Mouse (Mus musculus) liver, adult 2 months (tissue): ENCODE measurements around the gene Gm11634. TPM values are rescaled to one million over a fixed set of nuclear protein-coding genes. Genes with fewer than 3 reads are reported as not detected.

Experiments
- DNase-seq: peaks from one replicate; pipeline ENCODE4 v3.0.0-alpha.2; 2011; ENCODE audit warnings: low read depth, low spot score; ENCODE audit errors: extremely low read depth
- H3K27ac ChIP-seq: fragments of 200-500 bp; replicated peaks from 2 replicates; pipeline ENCODE4 v1.5.1; 2012; ENCODE audit warnings: low read depth, mild to moderate bottlenecking, control low read depth, inconsistent platforms, low read length; ENCODE audit not compliant: insufficient read depth
- H3K27me3 ChIP-seq: fragments of 200-500 bp; 2 replicates; pipeline ENCODE4 v1.6.1; 2012; ENCODE audit warnings: mild to moderate bottlenecking, moderate library complexity, low read length, inconsistent platforms; ENCODE audit not compliant: control insufficient read depth, insufficient read depth
- H3K36me3 ChIP-seq: fragments of 200-500 bp; 2 replicates; pipeline ENCODE4 v1.6.1; 2012; ENCODE audit warnings: low read length, inconsistent platforms; ENCODE audit not compliant: control insufficient read depth, insufficient read depth
- H3K4me1 ChIP-seq: fragments of 200-500 bp; 2 replicates; pipeline ENCODE4 v1.6.1; 2011; ENCODE audit warnings: low read length; ENCODE audit not compliant: control insufficient read depth, insufficient read depth
- H3K4me3 ChIP-seq: fragments of 200-500 bp; 2 replicates; pipeline ENCODE4 v1.5.1; 2011; ENCODE audit warnings: low read depth, mild to moderate bottlenecking, control low read depth, low read length, moderate library complexity; ENCODE audit not compliant: insufficient read depth
- H3K79me2 ChIP-seq: fragments of 200-500 bp; 2 replicates; pipeline ENCODE4 v1.6.1; 2012; ENCODE audit warnings: inconsistent platforms, mild to moderate bottlenecking, low read length, moderate library complexity; ENCODE audit not compliant: control insufficient read depth, insufficient read depth
- H3K9ac ChIP-seq: fragments of 200-500 bp; 2 replicates; pipeline ENCODE4 v1.6.1; 2012; ENCODE audit warnings: low read depth, mild to moderate bottlenecking, control low read depth, inconsistent platforms, low read length
- CTCF ChIP-seq: fragments of 200-500 bp; IDR thresholded peaks from 2 replicates; pipeline ENCODE4 v1.5.1; 2011; ENCODE audit warnings: low read depth, low read length, control low read depth
- POLR2A ChIP-seq: fragments of 200-500 bp; IDR thresholded peaks from 2 replicates; pipeline ENCODE4 v1.6.1; 2011; ENCODE audit warnings: low read length, control low read depth; ENCODE audit not compliant: insufficient read depth; ENCODE audit errors: extremely low read depth
- WGBS: fragments of 180-500 bp; shearing (Covaris S2); methylation state at CpG from one replicate; pipeline ENCODE4 v1.1.7; 2018; 5-methylcytosine and 5-hydroxymethylcytosine counted together
- polyA plus RNA-seq: library from polyadenylated mRNA; depleted of rRNA; stranded (reverse); fragments of >200 nt; gene quantifications from 2 replicates; pipeline ENCODE4 v1.2.3, GENCODE M21; 2012
- total RNA-seq: library from RNA; depleted of rRNA; stranded (reverse); fragments of >200 nt; gene quantifications from 2 replicates; pipeline ENCODE4 v1.2.3, GENCODE M21; 2014

The Gm11634 gene
- total and polyA plus RNA-seq, 2 experiments, result not detected

DNA sequence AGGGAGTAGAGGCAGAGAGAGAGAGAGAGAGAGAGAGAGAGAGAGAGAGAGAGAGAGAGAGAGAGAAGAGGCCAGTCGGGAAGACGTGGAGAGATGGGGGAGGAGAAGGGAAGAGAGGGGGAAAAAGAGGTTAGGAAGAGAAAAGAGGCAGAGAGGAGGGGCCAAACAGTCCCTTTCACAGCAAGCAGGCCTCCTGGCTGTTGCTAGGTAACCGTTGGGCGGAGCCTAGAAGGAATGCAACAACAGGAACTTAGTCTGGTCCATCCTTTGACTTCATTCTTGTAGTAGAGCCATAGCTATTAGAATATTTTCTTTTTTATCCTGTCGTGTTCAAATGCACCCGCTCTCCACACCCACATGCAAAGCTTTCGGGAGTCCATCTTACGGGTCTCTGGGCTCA is 18.8 kb upstream of the Gm11634 start:
- 23% methylated on average over 8 of the region's 8 CpGs for WGBS
- H3K9ac ChIP-seq, result no peak overlapping the region
- H3K36me3 ChIP-seq, result no peaks in the 10 kb centered on the region
- peaks cover 3% of the 10 kb centered on the region; the same call in 1 of the 2 replicates for H3K27me3 ChIP-seq
- DNase-seq, result no peak
- no peak overlapping the region for H3K27ac ChIP-seq
- 0 out of 2 replicates have a peak, but pooled peaks cover 2% of the 10 kb centered on the region for H3K4me1 ChIP-seq
- H3K4me3 ChIP-seq, result no peak overlapping the region
- no peak for TF ChIP-seq CTCF
- TF ChIP-seq POLR2A, result no peak
- no peaks in the 10 kb centered on the region for H3K79me2 ChIP-seq

DNA sequence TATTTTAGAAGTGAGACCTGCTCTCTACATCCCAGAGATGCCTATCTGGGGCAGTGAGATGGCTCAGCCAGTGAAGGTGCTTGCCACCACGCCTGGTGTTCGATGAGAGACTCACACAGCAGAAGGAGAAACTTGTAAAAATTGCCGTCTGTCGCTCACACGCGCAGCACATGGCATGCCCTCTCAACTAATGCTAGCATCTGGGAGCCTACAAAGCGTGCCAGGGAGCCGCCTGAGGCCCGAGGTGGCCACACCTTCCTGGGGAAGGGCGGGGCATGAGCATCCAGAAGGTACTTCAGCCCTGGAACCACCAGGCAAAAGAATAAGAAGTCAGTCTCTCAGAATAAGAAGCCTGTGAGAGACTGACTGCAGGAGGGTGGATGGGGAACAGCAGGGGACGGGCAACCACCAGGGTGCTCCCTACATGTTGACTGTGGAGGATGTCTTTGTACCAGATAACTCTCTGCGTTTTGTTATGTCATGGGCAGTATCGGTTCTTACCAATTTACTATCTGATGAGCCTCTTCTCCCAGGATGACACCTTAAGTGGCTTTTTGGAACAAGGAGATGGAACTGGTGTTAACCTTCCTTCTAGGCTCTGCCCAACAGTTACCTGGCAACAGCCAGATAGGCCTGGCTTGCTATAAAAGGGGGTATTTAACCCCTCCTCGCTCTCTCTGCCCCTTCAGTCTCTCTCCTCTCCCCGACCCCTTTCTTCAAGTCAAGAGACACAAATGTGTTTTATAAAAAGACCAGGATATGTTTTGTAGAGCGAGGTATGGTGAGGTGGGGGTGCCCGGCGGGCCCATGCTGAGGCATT is 18.1 kb upstream of the Gm11634 start:
- WGBS, result 34% methylated on average over 18 of the region's 18 CpGs

DNA sequence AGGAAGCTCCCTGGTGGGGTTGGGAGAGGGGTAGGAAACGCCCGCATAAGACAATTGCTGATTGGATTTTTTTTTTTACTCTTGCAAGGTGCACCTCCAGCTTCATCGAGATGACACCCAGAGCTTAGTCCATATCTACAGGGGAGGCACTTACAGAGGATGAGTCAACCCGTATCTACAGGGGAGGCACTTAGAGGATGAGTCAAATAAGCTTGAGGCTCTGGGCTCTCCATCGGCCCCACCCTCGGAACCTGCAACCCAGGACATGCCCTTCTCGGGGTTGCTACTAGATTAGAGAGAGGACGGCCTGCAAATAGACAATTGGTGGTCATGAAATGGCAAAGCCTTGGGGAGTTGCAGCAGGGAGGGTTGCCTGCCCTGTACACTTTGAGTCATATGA is 17.0 kb upstream of the Gm11634 start:
- no peak for TF ChIP-seq CTCF
- no peak for TF ChIP-seq POLR2A
- Histone ChIP-seq H3K9ac (no peak overlapping the region), H3K4me3 (no peak overlapping the region), H3K27ac (no peak overlapping the region), H3K27me3 (peaks cover 3% of the 10 kb centered on the region; the same call in 1 of the 2 replicates), H3K4me1 (no peaks in the 10 kb centered on the region), H3K36me3 (no peaks in the 10 kb centered on the region), H3K79me2 (no peaks in the 10 kb centered on the region)
- no peak for DNase-seq
- WGBS, result 92% methylated on average over 8 of the region's 8 CpGs

More for the DNA sequence above, 18.1 kb upstream of the Gm11634 start:
- TF ChIP-seq CTCF, result no peak
- TF ChIP-seq POLR2A, result no peak
- H3K4me3 ChIP-seq, result no peak overlapping the region
- H3K36me3 ChIP-seq, result no peaks in the 10 kb centered on the region
- H3K27me3 ChIP-seq, result peaks cover 3% of the 10 kb centered on the region; the same call in 1 of the 2 replicates
- no peaks in the 10 kb centered on the region for H3K79me2 ChIP-seq
- no peak overlapping the region for H3K9ac ChIP-seq
- DNase-seq, result no peak
- no peak overlapping the region for H3K27ac ChIP-seq
- no peaks in the 10 kb centered on the region for H3K4me1 ChIP-seq

DNA sequence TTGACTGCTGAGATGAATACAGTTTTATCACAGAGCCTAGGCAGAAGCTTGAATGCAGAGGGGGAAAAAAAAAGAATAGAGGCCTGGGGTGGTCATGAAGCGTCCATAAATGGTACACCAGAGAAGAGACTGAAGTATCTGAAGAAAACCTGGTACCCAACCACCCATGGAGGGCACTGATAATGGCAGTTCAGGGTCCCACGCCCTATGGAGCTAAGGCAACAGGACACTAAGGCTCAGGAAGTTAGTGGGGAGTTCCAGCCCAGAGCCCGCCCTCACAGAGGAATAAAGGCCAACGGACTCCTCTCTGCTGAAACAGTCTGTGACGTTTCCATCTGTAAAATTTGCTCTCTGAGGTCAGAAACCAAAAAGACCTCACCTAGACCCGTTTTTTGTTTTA is 16.3 kb upstream of the Gm11634 start:
- H3K27ac ChIP-seq, result no peak overlapping the region
- peaks cover 3% of the 10 kb centered on the region; the same call in 1 of the 2 replicates for H3K27me3 ChIP-seq
- no peak overlapping the region for H3K9ac ChIP-seq
- H3K36me3 ChIP-seq, result no peaks in the 10 kb centered on the region
- WGBS, result 70% methylated on average over 6 of the region's 6 CpGs
- TF ChIP-seq CTCF (no peak), POLR2A (no peak)
- DNase-seq, result no peak
- H3K4me3 ChIP-seq, result no peak overlapping the region
- no peaks in the 10 kb centered on the region for H3K79me2 ChIP-seq
- no peaks in the 10 kb centered on the region for H3K4me1 ChIP-seq

DNA sequence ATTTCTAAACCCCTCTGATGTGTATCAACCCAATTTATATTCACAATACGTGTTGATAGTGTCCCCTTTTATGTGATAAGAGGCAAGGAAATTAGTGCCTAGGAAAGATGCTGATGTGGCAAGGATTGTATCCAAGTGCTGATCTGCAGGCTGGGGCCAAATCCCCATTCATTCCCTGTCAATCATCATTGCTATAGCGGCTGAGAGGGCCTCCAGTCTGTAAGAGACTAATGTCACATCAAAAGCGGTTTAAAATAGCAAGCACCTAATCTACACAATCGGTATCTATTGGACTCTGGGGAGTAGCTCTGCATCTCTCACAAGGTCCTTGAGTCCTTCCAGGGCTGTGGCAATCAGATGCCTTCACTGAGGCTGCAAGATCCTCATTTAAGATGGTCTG is 15.1 kb upstream of the Gm11634 start:
- no peak overlapping the region for H3K4me3 ChIP-seq
- no peaks in the 10 kb centered on the region for H3K79me2 ChIP-seq
- no peak overlapping the region for H3K27ac ChIP-seq
- peaks cover 3% of the 10 kb centered on the region; the same call in 1 of the 2 replicates for H3K27me3 ChIP-seq
- H3K9ac ChIP-seq, result no peak overlapping the region
- no peaks in the 10 kb centered on the region for H3K36me3 ChIP-seq
- DNase-seq, result no peak
- TF ChIP-seq POLR2A, result no peak
- TF ChIP-seq CTCF, result no peak
- H3K4me1 ChIP-seq, result no peaks in the 10 kb centered on the region
- 84% methylated on average over 4 of the region's 4 CpGs for WGBS

DNA sequence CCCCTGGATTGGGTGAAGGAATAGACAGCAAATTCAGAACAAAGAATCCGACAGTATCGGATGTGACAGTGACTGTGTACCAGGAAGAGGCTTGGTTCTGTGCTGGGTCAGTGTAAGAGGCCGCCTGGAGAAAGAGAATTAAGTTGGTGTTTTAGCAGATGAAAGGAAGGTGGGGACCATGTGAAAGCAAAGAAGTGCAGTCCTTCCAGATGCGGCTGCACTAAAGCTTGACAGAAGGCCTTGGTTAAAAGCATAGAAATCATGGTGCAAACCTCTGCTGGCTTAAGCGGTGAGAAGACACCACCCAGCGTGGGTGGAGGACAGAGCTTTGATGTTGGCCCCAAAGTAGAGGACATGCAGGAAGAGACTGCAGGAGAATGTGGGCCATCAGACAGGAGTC is 14.5 kb upstream of the Gm11634 start:
- Histone ChIP-seq H3K79me2 (no peaks in the 10 kb centered on the region), H3K9ac (no peak overlapping the region), H3K36me3 (no peaks in the 10 kb centered on the region), H3K27me3 (peaks cover 3% of the 10 kb centered on the region; the same call in 1 of the 2 replicates), H3K27ac (no peak overlapping the region), H3K4me3 (no peak overlapping the region), H3K4me1 (no peaks in the 10 kb centered on the region)
- TF ChIP-seq CTCF, result no peak
- no peak for TF ChIP-seq POLR2A
- WGBS, result 80% methylated on average over 6 of the region's 6 CpGs
- no peak for DNase-seq
